Mouse (Mus musculus) testis, postnatal 10 days (tissue): ENCODE measurements around the gene Tcf7.

ENCODE experiments used
- DNase-seq: peaks from one replicate; pipeline ENCODE4 v3.0.0; 2021; ENCODE audit warnings: low spot score

Gene Tcf7

DNA sequence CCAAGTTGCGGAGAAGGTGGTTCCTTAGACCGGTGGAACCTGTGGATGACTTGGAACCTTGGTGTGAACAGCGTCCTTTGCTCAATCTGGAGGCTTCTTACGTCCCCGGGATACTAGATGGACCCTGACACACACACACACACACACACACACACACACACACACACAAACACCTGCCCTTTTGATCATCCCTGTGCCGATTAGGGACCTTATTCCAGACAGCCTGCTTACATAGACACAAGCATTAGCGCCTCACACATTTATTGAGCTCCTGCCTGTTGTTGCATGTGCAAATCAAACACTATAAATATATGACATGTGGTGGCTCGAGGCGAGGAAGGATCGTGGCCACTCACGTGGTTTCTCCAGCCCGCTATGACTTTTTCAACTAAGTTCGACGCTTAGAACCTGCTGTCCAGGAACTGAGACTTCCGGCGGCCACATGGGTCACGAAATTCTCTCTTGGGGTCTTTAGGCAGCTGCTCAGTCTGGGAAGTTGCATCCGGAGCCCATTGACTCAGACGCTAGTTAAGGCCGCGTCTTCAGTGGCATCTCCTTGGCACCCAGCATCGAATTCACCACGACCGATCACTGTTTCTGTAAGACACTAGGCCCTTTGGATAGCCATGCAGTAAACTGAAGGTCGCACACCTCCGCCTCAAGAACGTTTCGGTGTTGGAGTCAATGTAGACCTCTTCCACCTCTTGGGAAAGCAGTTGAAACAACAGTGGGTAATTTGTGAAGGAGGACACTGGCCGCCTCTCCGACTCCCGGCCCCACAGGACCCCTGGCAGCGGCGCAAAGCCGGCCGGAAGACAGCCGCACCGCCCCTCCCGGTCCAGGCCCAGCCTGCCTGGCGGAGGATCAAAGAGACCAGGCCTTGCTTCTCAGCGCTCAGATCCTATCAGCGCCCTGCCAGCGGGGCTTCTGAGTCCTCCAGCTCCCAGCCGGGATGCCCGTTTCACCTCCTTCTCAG lies 1.1 kb upstream of the Tcf7 start:
- DNase-seq = peak; percentile 77

DNA sequence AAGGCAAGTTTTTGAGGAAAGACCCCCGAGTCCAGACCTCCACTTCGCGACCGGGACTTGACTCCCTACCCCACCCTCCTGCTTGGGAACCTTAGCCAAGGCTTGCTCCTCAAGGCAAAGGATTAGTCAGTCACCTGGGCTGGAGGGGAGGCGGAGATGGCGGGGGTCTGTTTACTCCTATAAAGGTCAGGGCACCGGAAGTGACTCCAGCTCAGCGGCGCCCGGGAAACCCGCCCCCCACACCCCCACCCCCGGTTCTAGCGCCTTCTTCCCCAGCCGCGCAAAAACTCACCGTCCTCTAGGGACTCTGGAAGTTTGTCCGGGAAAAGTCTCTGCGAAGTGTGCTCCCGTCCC lies 417 bp downstream of the Tcf7 start:
- no peak for DNase-seq

GRCm38 (mm10) chr11:52281568-52282328 lies 1.1 kb downstream of the Tcf7 start:
- DNase-seq = no peak

GRCm38 (mm10) chr11:52280566-52281455 lies 2.0 kb downstream of the Tcf7 start:
- DNase-seq = no peak

DNA sequence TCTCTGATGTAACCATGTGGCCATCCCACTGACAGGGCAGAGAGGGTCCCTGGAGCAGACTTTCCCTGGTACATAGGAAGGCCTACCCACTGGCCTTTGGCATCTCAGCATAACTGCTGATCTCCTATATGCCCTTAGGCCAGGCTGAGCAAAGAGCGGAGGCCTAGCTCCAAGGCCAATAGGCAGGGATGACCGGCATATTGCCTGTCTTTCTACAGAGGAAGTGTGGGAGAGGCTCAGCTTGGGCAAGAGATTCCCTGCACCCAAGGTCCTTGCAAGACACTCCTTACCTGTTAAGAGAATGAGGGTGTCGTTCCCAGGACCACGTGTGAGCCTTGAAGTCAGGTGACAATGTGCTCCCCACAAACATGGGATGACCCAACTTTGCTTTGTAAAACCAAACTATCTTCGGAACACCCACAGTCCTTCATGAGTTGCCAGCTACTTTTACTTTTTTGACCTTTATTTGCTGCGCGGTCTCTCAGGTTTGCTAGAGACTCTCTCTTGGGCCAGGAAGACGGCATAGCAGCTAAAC lies 3.1 kb downstream of the Tcf7 start:
- DNase-seq = no peak

GRCm38 (mm10) chr11:52278991-52279390 lies 3.8 kb downstream of the Tcf7 start:
- no peak for DNase-seq

DNA sequence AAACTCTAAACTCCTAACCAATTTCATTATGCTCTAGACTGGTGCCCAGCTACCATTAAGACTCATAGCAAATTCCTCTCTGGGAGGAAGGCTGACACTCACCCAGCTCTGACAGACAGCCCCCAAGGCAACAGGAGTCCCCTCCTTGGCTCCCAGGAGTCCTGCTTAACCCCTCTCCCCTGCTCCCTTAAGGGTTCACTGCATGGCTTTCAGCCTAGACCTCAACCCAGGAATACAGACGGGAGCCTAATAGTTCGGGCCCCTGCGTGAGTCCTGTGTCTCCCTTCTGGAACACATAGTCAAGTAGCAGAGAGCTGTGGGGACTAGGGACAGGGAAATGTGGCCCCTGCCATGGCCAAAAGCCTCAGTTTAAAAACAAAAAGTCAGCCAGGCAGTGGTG lies 4.7 kb downstream of the Tcf7 start:
- no peak for DNase-seq

DNA sequence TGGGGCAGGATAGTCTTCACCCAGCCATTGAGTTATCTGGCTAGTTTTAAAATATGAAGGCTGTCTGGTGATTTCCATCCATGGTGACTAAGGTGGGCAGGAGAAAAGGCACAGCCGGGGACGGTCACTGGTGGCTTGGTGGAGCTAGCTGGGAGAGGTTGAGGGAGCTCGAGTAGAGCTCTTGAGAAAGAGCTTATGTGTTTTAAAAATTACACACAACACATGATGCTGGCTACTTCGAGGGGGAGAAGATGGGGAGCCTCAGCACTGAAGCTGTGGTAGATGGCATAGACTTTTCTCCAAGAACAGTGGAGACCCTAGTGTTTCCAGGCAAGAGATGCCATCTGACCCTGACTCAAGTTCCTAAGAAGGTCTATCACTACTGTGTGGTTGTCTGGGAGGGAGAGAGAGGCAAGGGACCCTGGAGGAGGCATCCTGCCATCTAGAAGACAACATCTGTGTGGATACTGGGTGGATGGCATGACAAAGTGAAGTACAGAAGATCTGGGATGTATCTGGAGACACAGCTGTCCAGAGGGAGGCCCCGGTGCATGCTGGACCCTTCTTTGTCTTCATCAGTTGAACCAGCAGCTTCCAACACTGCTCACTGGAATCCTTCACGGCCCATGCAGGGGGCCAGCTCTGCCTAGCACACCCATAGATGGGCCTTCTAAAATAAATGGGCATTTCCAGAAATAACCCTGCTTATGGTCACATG lies 5.2 kb downstream of the Tcf7 start:
- no peak for DNase-seq

DNA sequence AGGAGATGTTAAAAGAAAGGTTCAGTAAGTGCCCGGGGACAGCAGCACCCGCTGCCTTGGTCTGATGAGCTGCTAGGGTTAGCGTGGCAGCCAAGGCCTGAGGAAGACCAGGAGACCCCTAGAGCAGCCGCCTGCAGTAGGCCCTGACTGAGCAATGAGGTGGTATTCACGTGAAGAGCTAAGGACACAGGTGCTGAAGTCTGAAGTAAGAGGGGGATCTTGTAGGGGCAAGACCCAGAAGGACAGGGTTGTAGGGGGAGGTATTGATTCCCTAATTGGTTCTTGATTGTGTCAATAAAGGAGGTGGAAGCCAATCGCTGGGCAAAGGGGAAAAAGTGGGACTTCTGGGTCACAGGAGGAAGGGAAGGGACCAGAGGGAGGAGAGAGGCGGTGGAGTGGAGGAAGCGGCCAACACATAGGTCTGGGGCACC lies 5.8 kb downstream of the Tcf7 start:
- no peak for DNase-seq

GRCm38 (mm10) chr11:52275774-52276555 lies 6.8 kb downstream of the Tcf7 start:
- no peak for DNase-seq

DNA sequence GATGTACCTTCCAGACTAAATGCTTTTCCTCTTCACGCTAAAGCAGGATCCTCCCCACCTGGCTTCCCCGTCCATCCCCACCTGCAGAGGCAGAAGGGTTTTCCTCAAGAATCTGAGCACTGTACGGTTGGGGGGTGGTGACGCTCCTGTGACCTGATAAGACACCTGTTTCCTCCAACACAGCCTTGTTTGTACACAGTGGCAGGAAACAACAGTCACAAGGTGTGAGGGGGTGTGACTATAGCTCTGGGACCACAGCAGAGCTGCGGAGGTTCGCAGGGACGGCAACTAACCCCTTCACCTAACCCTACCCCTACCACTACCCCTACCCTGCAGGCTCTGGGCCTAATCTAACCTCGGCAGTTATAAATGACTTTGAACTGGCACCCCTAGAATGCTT lies 7.4 kb downstream of the Tcf7 start:
- DNase-seq = no peak

GRCm38 (mm10) chr11:52274456-52275112 lies 8.2 kb downstream of the Tcf7 start:
- DNase-seq = no peak

GRCm38 (mm10) chr11:52273942-52274330 lies 8.9 kb downstream of the Tcf7 start:
- DNase-seq = no peak

GRCm38 (mm10) chr11:52273183-52273941 lies 9.5 kb downstream of the Tcf7 start:
- no peak for DNase-seq

- DNase-seq = no peak
These were observed 10.2 kb downstream of the Tcf7 start for GRCm38 (mm10) chr11:52272619-52273018.

DNA sequence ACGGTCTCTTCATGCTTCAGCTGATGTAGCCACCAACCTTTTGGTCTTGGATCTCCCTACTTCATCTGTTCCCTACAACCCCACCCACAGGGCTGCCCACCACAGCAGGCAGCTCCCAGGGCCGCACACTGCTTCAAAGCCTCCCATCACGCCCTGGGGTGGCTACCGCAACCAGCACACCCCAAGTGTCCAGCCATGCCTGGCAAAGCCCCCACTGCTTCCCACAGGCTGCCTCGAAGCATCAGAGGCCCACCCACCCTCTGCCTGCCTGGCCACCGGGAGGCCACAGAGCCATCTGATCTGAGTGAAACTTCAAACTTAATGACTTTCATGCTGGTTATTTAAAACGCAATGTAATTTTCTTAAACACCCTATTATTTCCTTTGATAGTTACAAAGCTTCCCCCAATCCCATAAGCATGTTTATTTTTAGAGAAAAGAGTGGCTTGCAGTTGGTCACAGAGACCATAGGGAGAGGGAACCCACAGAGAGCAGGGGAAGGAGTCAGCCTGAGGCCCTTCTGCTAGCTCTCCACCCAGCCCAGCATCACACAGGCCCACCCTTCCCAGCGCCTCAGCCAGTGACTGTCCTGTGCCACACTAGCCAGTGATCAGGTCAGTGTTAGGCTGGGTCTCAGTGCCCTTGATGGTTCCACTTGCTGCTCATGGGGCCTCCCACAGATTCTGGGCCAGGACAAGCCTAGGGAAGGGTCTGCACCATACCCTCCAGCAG lies 10.9 kb downstream of the Tcf7 start:
- DNase-seq = no peak

GRCm38 (mm10) chr11:52269841-52270240 lies 13.0 kb downstream of the Tcf7 start:
- no peak for DNase-seq

DNA sequence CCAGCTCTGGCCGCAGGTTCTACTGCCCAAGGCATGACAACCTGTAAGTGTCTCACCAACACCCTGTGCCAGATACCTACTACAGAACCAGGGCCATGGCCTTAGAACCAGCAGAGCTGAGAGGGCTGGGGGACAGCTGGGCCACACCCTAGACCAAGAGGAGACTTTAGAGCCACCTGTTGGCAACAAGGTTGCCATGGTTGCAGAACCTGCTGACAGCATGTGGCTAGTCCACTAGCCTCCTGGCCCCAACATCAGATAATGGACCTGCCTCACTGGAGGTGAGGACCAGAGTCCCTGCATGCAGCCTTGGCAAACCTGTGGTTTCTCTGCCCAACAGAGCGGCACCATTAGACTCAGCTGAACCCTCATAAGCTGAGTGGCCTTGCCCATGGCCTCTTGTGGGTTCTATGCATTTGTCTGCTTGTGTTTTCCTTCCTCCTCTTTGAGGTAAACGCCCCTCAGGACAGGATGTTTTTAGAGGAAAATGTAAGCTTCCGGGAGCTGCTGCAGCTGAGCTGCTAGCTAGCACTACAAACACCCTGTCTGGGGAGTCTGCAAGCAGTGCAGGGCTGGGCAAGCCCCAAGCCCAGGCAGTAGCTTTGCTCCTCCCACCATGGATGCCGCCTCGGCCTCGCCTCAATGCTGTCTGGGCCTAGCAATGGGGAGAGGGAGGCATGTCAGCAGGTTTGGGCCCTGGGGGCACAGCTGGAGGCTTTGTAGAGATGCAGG lies 14.5 kb downstream of the Tcf7 start:
- DNase-seq = no peak
